Mouse (Mus musculus) E14TG2a.4 (cell line): Measurements from ENCODE around the gene Dpy19l3.

Source experiments
- H3K27me3 ChIP-seq: 2 replicates; pipeline ENCODE4 v1.6.1; 2014; ENCODE audit warnings: low read length, control low read depth; ENCODE audit not compliant: insufficient read depth
- H3K36me3 ChIP-seq: 2 replicates; pipeline ENCODE4 v1.6.1; 2014; ENCODE audit warnings: low read length, control low read depth; ENCODE audit not compliant: insufficient read depth
- H3K4me1 ChIP-seq: replicated peaks from 2 replicates; pipeline ENCODE4 v1.6.1; 2014; ENCODE audit warnings: low read depth, low read length, control low read depth
- H3K4me3 ChIP-seq: replicated peaks from 2 replicates; pipeline ENCODE4 v1.5.1; 2014; ENCODE audit warnings: mild to moderate bottlenecking, low read length
- H3K9me3 ChIP-seq: 2 replicates; pipeline ENCODE4 v1.6.1; 2014; ENCODE audit warnings: low read length, control low read depth
- CTCF ChIP-seq: conservative IDR thresholded peaks from 2 replicates; pipeline ENCODE4 v1.5.1; 2014; ENCODE audit warnings: low read length
- NANOG ChIP-seq: IDR thresholded peaks from 2 replicates; pipeline ENCODE4 v1.6.1; 2014; ENCODE audit warnings: borderline replicate concordance, low read length, mixed read lengths
- POU5F1 ChIP-seq: IDR thresholded peaks from 2 replicates; pipeline ENCODE4 v1.6.1; 2014; ENCODE audit warnings: low read length, borderline replicate concordance

Dpy19l3 gene

DNA sequence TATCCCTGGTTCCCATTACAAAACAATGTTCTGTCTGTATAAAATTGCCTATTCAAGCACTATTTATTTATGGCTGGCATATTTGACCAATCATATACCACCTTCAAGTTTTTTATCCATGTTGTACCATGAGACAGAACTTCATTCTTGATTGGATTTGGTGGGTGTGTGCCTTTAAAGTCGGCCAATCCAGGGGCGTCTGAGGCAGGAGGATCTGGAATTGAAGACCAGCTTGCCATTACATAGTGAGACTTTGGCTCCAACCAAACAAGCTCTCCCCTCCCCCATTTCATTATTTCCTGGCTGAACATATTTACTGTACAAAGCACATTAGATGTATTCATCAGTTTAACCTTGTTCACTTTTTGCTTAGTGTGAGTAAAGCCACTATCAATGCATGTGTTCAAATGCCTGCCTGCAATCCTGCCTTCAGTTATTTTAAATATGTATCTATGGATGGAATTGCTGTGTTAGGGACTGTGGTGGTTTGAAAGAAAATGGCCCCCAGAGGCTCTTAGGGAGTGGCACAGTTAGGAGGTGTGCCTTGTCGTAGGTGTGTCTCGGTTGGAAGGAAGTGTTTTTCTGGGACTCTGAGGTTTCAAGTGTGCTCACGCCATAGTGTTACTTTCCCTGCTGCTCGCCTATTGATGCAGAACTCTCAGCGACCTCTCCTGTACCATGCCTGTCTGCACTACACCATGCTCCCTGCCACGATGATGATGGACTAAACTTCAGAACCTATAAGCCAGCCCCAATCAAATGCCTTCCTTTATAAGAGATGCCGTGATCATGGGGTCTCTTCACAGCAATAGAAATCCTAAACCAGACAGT, 105.8 kb downstream of the Dpy19l3 start:
- Histone ChIP-seq H3K4me1 (peaks cover 46% of the 10 kb centered on the region), H3K4me3 (peak overlapping the region; percentile 59), H3K9me3 (no peaks in the 10 kb centered on the region), H3K36me3 (peaks cover 26% of the 10 kb centered on the region), H3K27me3 (no peaks in the 10 kb centered on the region)
- TF ChIP-seq NANOG, result no peak
- no peak for TF ChIP-seq POU5F1
- no peak for TF ChIP-seq CTCF

DNA sequence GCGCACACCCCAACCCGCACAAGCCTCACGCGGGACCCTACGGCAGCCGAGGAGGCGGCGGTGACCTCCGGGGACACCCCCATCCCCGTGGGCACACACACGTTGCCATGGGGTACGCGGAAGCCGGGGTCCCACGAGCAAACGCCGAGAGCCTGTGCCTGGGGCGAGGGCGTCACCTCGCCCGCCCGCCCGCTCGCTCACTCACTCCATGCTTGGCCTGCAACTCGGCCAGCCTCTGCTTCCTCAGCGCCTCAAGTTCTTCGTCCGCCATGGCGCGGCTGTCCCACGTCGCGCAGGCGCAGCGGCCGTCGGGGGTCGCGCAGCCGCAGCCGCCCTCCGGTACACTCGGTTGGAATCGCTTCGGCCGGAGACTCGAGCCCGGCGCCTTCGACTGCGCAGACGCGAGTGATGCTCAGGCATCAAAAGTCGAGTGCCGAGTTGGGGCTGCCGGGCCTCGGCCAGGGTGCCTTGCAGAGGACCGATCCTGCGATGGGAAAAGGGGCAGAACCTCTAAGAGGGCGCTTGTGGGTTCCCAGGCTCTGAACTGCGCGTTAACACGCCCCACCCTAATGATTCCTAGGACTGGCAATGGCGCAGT, 107.1 kb downstream of the Dpy19l3 start, which contains the start of gene Pdcd5:
TSS of gene Pdcd5 (minus strand) at position 421 of the 598 bp plus-strand sequence.
- H3K27me3 ChIP-seq, result no peaks in the 10 kb centered on the region
- TF ChIP-seq NANOG (no peak), CTCF (no peak), POU5F1 (no peak)
- H3K4me1 ChIP-seq, result peaks cover 45% of the 10 kb centered on the region
- peak within 1 kb of the TSS; percentile 99 for H3K4me3 ChIP-seq
- no peaks in the 10 kb centered on the region for H3K9me3 ChIP-seq
- H3K36me3 ChIP-seq, result peaks cover 38% of the 10 kb centered on the region

DNA sequence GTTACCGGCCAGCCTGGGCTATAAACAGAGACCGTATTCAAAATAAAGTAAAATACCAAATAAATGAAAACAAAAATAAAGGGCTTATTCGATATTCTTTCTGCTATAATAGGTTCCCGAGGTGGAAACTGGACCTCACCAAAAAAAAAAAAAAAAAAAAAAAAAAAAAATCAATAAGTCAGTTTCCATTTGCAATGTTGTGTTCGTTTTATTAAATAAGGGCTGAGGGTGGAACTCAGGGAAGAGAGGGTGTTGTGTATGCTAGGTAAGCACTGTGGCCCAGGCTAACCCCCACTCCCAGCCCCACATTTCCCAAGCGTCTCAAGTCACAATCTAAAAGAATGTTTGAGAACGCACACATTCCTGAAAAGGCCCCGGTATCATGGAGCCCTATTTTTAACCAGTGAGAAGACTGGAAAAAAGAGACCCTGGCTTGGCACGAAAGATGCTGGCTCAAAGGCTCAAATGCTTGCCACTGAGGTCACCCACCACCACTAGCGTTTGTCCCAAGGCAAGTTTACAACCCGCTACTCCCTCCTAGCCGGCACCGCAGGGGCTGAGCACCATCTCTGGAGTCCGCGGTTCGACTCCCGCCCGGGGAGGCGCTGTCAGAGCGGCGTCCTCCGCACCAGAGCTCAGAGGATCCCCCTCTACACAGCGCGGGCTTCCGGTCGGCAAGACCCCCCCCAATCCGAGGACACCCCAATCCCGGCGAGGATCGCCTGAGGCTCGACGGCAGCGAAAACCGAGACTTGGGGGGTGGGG, 107.8 kb downstream of the Dpy19l3 start:
- peak overlapping the region; percentile 99 for H3K4me3 ChIP-seq
- TF ChIP-seq CTCF (no peak), NANOG (no peak), POU5F1 (no peak)

DNA sequence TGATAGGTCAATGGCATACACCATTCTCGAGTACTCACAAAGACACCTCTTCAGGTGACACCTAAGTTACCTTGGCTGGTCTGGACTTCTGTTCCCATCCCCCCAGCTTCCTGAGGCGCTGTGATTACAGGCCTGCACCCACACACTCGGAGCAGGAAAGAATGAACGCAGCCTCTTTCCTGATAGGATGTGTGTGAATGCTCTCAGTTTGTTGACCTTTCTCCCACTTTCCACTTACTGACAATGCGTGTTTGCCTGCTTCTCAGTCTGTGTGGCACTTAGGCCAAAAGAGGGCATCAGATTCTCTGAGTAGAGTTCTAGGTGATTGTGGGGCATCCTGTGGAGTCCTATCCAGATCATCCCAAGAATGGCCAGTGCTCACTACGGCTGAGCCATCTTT, 114.2 kb downstream of the Dpy19l3 start:
- Histone ChIP-seq H3K27me3 (no peaks in the 10 kb centered on the region), H3K4me1 (no peaks in the 10 kb centered on the region), H3K4me3 (no peak overlapping the region), H3K36me3 (peaks cover 86% of the 10 kb centered on the region), H3K9me3 (no peaks in the 10 kb centered on the region)
- TF ChIP-seq CTCF (no peak), POU5F1 (no peak), NANOG (no peak)

More for the DNA sequence above, 107.8 kb downstream of the Dpy19l3 start:
- no peaks in the 10 kb centered on the region for H3K27me3 ChIP-seq
- H3K4me1 ChIP-seq, result peaks cover 41% of the 10 kb centered on the region
- no peaks in the 10 kb centered on the region for H3K9me3 ChIP-seq
- peaks cover 44% of the 10 kb centered on the region for H3K36me3 ChIP-seq

DNA sequence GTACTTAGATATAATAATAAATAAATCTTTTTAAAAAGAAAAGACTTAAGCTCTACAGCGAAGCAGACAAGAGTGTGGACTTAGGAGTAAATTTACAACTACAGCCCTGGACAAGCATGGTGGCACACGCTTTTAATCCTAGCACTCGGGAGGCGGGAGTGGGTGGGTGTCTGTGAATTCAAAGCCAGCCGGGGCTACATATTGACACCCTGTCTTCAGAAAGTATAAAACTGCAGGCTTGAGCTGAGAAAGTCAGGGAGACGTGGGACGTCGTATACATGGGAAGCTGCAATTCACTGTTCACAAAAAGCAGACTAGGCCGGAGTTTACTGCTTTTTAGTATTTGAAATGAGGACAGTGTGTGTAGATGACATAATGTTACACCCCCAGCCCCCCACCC, 117.4 kb downstream of the Dpy19l3 start:
- no peak for TF ChIP-seq POU5F1
- no peak for TF ChIP-seq CTCF
- TF ChIP-seq NANOG, result no peak
- Histone ChIP-seq H3K36me3 (peaks cover 73% of the 10 kb centered on the region), H3K27me3 (no peaks in the 10 kb centered on the region), H3K4me3 (no peak overlapping the region), H3K9me3 (no peaks in the 10 kb centered on the region), H3K4me1 (no peaks in the 10 kb centered on the region)

DNA sequence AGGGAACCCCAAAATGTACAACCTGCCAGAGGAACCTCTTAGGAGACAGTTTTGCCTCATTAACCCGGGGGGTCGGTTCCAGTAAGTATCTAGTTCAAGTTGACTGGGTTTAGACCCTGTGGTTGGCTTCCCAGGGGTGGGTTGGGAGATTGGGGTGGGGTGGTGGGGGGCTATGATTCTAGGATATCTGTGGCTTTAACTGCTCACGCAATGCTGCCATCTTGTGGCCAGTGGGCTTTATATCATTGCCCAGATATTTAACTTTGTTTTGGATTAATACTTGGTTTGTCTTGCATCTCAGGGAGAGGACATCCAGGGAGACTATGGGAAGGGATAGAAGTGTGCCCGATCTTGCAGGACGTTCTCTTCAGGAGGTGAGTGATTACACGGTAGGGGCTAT, 118.0 kb downstream of the Dpy19l3 start:
- Histone ChIP-seq H3K36me3 (peaks cover 73% of the 10 kb centered on the region), H3K27me3 (no peaks in the 10 kb centered on the region), H3K4me1 (peaks cover 2% of the 10 kb centered on the region), H3K4me3 (no peak overlapping the region), H3K9me3 (no peaks in the 10 kb centered on the region)
- TF ChIP-seq POU5F1 (no peak), CTCF (peak; percentile 64)
